Mouse (Mus musculus): ENCODE measurements at regions not wholly inside any gene's neighbourhood (a gene's known extent, or its start where the extent isn't known, plus 50 kb on each side); places are given as distances from the start of the nearest gene placed in this dataset.

DNA sequence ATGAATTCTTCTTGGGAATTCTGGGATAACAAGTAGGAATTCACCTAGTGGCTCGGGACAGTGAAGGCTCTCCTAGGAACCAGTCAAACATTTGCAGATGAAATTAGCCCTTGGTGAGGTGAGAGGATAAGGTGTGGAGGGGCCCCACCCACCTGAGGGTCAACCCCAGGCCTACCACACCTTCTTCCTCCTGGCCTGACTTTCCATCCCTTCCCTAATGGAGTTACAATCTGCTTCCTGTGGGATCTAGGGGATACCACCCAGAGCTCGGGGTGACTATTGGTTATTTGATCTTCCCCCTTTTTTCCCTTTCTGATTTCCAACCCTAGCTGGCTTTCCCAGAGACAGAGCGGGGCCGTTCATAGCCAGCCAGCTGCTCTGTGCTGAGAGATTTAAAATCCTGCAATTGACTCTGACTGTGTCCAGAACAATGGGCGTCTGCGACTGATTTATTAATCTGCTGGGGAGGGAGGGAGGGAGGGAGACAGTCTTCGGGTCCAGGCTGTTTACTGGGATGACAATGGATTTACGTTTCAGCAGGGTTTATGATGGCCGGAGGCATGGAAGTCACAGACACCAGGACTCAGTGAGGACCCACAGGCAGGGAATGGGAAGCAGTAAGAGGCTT, 69.0 kb downstream of the Gm525 start:
- H3K27me3 ChIP-seq, result no peaks in the 10 kb centered on the region
- H3K4me2 ChIP-seq, result no peak overlapping the region
- no peak for ATAC-seq (ENCODE audit: low FRiP score)
- no peak overlapping the region for H3K4me3 ChIP-seq (replicated peaks)
- H3K9me3 ChIP-seq, result no peaks in the 10 kb centered on the region
- H3K4me1 ChIP-seq, result peaks cover 9% of the 10 kb centered on the region; the same call in 1 of the 2 replicates
- no peak overlapping the region for H3K9ac ChIP-seq
- no peaks in the 10 kb centered on the region for H3K36me3 ChIP-seq (replicated peaks)
- no peak overlapping the region for H3K27ac ChIP-seq
- WGBS, result 56% methylated on average over 9 of the region's 9 CpGs

Measured in forebrain, embryonic 12.5 days (tissue).